Mouse (Mus musculus) intestine, embryonic 16.5 days (tissue): ENCODE data around the gene Rgs3. TPM values are rescaled to one million over a fixed set of nuclear protein-coding genes. Genes with fewer than 3 reads are reported as not detected.

Experiments
- ATAC-seq: fragments of 200-750 bp; cut with Nextera tagmentation; 2 replicates; pipeline ENCODE4 v1.8.0; 2017; ENCODE audit warnings: moderate TSS enrichment, moderate library complexity
- H3K27ac ChIP-seq: fragments of 300-500 bp; sonication (generic); 2 replicates; pipeline ENCODE4 v1.5.1; 2014; ENCODE audit warnings: mild to moderate bottlenecking, low read length
- H3K27me3 ChIP-seq: fragments of 300-500 bp; sonication (generic); replicated peaks from 2 replicates; pipeline ENCODE4 v1.6.1; 2014; ENCODE audit warnings: low read length, control low read depth, mixed read lengths; ENCODE audit not compliant: control insufficient read depth, insufficient read depth
- H3K36me3 ChIP-seq: fragments of 300-500 bp; sonication (generic); 2 replicates; pipeline ENCODE4 v1.6.1; 2014; ENCODE audit warnings: low read length, control low read depth; ENCODE audit not compliant: control insufficient read depth, insufficient read depth
- H3K4me1 ChIP-seq: fragments of 300-500 bp; sonication (generic); 2 replicates; pipeline ENCODE4 v1.6.1; 2014; ENCODE audit warnings: low read length, control low read depth, mixed read lengths; ENCODE audit not compliant: control insufficient read depth, insufficient read depth
- H3K4me2 ChIP-seq: fragments of 300-500 bp; sonication (generic); 2 replicates; pipeline ENCODE4 v1.6.1; 2014; ENCODE audit warnings: low read depth, low read length, control low read depth
- H3K4me3 ChIP-seq: fragments of 300-500 bp; sonication (generic); 2 replicates; pipeline ENCODE4 v1.5.1; 2014; ENCODE audit warnings: mild to moderate bottlenecking, low read length
- H3K9ac ChIP-seq: fragments of 300-500 bp; sonication (generic); 2 replicates; pipeline ENCODE4 v1.6.1; 2014; ENCODE audit warnings: low read depth, low read length
- H3K9me3 ChIP-seq: fragments of 300-500 bp; sonication (generic); 2 replicates; pipeline ENCODE4 v1.6.1; 2016; ENCODE audit warnings: low read length, control low read depth; ENCODE audit not compliant: control insufficient read depth
- WGBS: fragments of 180-500 bp; shearing (Covaris S2); extraction: QIAGEN DNeasy Blood & Tissue Kit; methylation state at CpG from one replicate; pipeline ENCODE4 v1.1.7; 2014; 5-methylcytosine and 5-hydroxymethylcytosine counted together
- polyA plus RNA-seq: library from polyadenylated mRNA; unstranded; fragments of >200 nt; fragmentation: Nextera tagmentation; extraction: Ambion mirVana; gene quantifications from 2 replicates; pipeline ENCODE4 v1.2.1, GENCODE M21; 2015

The Rgs3 gene
- polyA plus RNA-seq: 46.0 and 47.6 TPM in 2 replicates

GRCm38 (mm10) chr4:62559797-62560329 lies at the start of gene Rgs3:
Rgs3 (plus strand) TSS chr4:62559847.
- no peak for ATAC-seq
- WGBS: 56% methylated on average over 6 of the region's 6 CpGs

DNA sequence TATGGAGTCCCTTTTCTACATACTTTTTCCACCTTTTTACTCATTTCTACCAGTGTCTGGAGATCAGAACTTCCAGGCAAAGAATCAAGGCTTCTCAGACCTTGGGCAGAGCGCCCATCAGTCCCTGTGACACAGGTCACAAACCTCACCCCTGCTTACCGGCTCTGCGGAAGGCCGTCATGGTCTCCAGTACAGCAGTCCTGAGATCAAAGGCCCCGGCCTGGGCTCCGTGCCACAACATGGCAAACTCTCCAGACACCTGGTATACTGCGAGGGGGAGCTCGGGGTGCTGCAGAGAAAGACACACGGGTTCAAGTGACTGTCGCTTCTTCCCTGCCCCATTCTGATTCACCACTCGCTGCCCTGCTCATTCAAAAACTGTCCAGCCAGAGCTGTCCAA lies 49.7 kb upstream of the Rgs3 start:
- WGBS: 92% methylated on average over 11 of the region's 11 CpGs
- H3K4me2 ChIP-seq: no peak overlapping the region
- H3K4me1 ChIP-seq: peaks cover 3% of the 10 kb centered on the region; the same call in 1 of the 2 replicates
- no peak overlapping the region for H3K27ac ChIP-seq
- no peak overlapping the region for H3K4me3 ChIP-seq
- H3K9me3 ChIP-seq: no peaks in the 10 kb centered on the region
- ATAC-seq: no peak
- H3K9ac ChIP-seq: no peak overlapping the region
- peaks cover 42% of the 10 kb centered on the region for H3K36me3 ChIP-seq
- H3K27me3 ChIP-seq: no peaks in the 10 kb centered on the region

More at GRCm38 (mm10) chr4:62559797-62560329, at the start of gene Rgs3:
- peaks cover 4% of the 10 kb centered on the region; the same call in 1 of the 2 replicates for H3K27me3 ChIP-seq
- no peaks in the 10 kb centered on the region for H3K4me1 ChIP-seq
- no peaks in the 10 kb centered on the region for H3K36me3 ChIP-seq
- H3K9ac ChIP-seq: no peak within 1 kb of the TSS
- no peak within 1 kb of the TSS for H3K4me2 ChIP-seq
- H3K27ac ChIP-seq: no peak within 1 kb of the TSS
- no peaks in the 10 kb centered on the region for H3K9me3 ChIP-seq
- H3K4me3 ChIP-seq: no peak within 1 kb of the TSS

DNA sequence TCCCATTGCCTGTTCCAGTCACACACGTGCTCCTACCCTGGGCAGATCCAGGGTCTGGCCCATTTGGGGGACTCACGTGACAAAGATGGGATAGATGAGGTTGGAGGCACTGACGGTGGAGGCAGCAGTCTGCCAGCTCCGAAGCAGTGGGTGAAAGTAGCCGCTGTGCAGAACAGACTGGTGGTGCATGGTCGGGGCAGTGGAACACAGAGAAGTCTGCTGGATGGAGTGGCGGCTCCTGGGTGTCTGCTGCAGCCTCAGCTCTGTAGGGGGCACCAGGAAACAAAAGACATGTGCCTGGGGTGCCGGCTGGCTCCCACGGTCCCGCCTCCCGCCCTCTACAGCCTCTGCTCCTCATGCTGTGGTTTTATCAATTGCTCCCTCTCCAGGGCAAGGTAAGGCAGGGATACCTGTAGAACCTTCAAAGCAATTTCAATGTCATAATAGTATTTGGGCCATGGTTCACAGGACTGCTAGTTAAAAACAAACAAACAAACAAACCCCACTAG lies 45.6 kb upstream of the Rgs3 start:
- 46% methylated on average over 11 of the region's 11 CpGs for WGBS
- Histone ChIP-seq H3K4me3 (no peak overlapping the region), H3K4me1 (peaks cover 32% of the 10 kb centered on the region), H3K27ac (no peak overlapping the region), H3K27me3 (no peaks in the 10 kb centered on the region), H3K9me3 (no peaks in the 10 kb centered on the region), H3K36me3 (peaks cover 38% of the 10 kb centered on the region), H3K9ac (no peak overlapping the region), H3K4me2 (no peak overlapping the region)
- no peak for ATAC-seq

GRCm38 (mm10) chr4:62514995-62515394 lies 44.7 kb upstream of the Rgs3 start:
- Histone ChIP-seq H3K4me2 (no peak overlapping the region; the same call in none of the 2 replicates), H3K9me3 (no peaks in the 10 kb centered on the region), H3K27me3 (no peaks in the 10 kb centered on the region), H3K27ac (peak overlapping the region; percentile 64), H3K36me3 (peaks cover 30% of the 10 kb centered on the region), H3K4me1 (peaks cover 32% of the 10 kb centered on the region), H3K4me3 (no peak overlapping the region), H3K9ac (peak overlapping the region; percentile 57; the same call in 1 of the 2 replicates)
- whole genome bisulfite sequencing: 82% methylated on average over 7 of the region's 7 CpGs
- no peak for ATAC-seq

GRCm38 (mm10) chr4:62515490-62515889 lies 44.2 kb upstream of the Rgs3 start:
- Histone ChIP-seq H3K36me3 (peaks cover 25% of the 10 kb centered on the region), H3K9me3 (no peaks in the 10 kb centered on the region), H3K9ac (peak overlapping the region; percentile 57; the same call in 1 of the 2 replicates), H3K4me1 (peaks cover 32% of the 10 kb centered on the region), H3K4me2 (peak overlapping the region; percentile 74), H3K4me3 (peak overlapping the region; percentile 25; the same call in 1 of the 2 replicates), H3K27me3 (no peaks in the 10 kb centered on the region), H3K27ac (peak overlapping the region; percentile 64)
- no peak for ATAC-seq
- WGBS: 67% methylated on average over 3 of the region's 3 CpGs

GRCm38 (mm10) chr4:62516079-62516478 lies 43.6 kb upstream of the Rgs3 start:
- Histone ChIP-seq H3K4me3 (peak overlapping the region; percentile 25; the same call in 1 of the 2 replicates), H3K4me1 (peaks cover 32% of the 10 kb centered on the region), H3K9ac (peak overlapping the region; percentile 57), H3K27me3 (no peaks in the 10 kb centered on the region), H3K9me3 (no peaks in the 10 kb centered on the region), H3K27ac (peak overlapping the region; percentile 97), H3K4me2 (peak overlapping the region; percentile 74), H3K36me3 (peaks cover 20% of the 10 kb centered on the region)
- WGBS: 30% methylated on average over 2 of the region's 2 CpGs
- no peak for ATAC-seq

GRCm38 (mm10) chr4:62516579-62516978 lies 43.1 kb upstream of the Rgs3 start:
- 45% methylated on average over 1 of the region's 1 CpGs for WGBS
- H3K36me3 ChIP-seq: peaks cover 16% of the 10 kb centered on the region
- no peaks in the 10 kb centered on the region for H3K9me3 ChIP-seq
- H3K9ac ChIP-seq: peak overlapping the region; percentile 57; the same call in 1 of the 2 replicates
- H3K27ac ChIP-seq: peak overlapping the region; percentile 97
- ATAC-seq: peak; percentile 59
- no peaks in the 10 kb centered on the region for H3K27me3 ChIP-seq
- H3K4me1 ChIP-seq: peaks cover 32% of the 10 kb centered on the region
- peak overlapping the region; percentile 74 for H3K4me2 ChIP-seq
- peak overlapping the region; percentile 25 for H3K4me3 ChIP-seq

DNA sequence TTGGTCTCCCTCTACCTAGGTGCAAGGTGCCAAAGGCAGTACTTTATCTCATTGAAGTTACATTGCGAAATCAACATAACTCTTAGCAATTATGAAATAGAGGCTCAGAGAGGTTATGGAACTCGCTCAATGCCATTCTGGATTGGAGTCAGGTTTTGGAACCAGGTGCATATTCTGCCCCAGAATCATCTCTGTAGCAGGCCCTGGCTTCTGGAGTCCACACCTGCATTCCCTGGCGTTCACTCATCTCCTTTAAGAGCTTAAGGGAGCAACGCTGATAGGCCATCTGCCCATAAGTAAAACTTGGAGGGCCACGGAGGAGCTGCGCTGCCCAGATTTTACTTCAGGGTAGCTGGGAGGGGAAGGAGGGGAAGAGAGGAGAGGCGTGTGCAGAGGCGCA lies 42.6 kb upstream of the Rgs3 start:
- Histone ChIP-seq H3K27me3 (no peaks in the 10 kb centered on the region), H3K4me3 (peak overlapping the region; percentile 87; the same call in 1 of the 2 replicates), H3K4me2 (peak overlapping the region; percentile 74), H3K9me3 (no peaks in the 10 kb centered on the region), H3K9ac (no peak overlapping the region), H3K27ac (peak overlapping the region; percentile 97), H3K4me1 (peaks cover 32% of the 10 kb centered on the region), H3K36me3 (peaks cover 11% of the 10 kb centered on the region)
- 59% methylated on average over 8 of the region's 8 CpGs for WGBS
- peak; percentile 30 for ATAC-seq

- peak overlapping the region; percentile 87 for H3K9ac ChIP-seq
- peak overlapping the region; percentile 74 for H3K4me2 ChIP-seq
- no peak for ATAC-seq
- H3K4me3 ChIP-seq: peak overlapping the region; percentile 87
- peak overlapping the region; percentile 97 for H3K27ac ChIP-seq
- no peaks in the 10 kb centered on the region for H3K9me3 ChIP-seq
- H3K36me3 ChIP-seq: peaks cover 4% of the 10 kb centered on the region
- H3K27me3 ChIP-seq: no peaks in the 10 kb centered on the region
- 71% methylated on average over 10 of the region's 10 CpGs for WGBS
- H3K4me1 ChIP-seq: peaks cover 32% of the 10 kb centered on the region
Observed at GRCm38 (mm10) chr4:62517538-62518415, 41.9 kb upstream of the Rgs3 start.
